Mouse (Mus musculus): Measurements from ENCODE around the gene Gpsm1.

DNA sequence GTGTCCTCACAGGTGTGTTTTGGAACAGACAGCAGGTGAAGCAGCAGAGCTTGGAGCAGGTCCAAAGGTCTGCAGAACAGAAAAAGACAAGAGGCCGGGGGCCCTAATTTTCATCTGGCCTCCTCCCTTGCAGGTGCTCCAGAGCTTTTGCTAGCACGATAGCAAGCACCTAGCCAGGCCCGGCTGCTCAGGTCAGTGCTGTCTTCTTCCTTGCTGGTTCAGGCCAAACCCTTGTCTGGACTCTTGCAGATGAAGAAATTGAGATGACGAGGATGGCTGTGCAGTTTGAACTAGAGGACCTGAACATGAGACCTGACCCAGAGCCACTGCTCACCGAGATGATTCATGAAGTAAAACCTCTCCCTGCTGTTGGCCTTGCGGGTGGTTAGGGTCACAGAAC, 76.3 kb downstream of the Gpsm1 start:
- TF ChIP-seq CTCF (IDR thresholded peaks at IDR 0.05; ENCODE audit: borderline replicate concordance, extremely low read depth, insufficient read depth, insufficient read length) (no peak), POLR2A (IDR thresholded peaks at IDR 0.05; ENCODE audit: borderline replicate concordance, extremely low read depth, insufficient read depth, insufficient read length, poor library complexity, severe bottlenecking) (no peak)
